Mouse (Mus musculus): ENCODE measurements around the gene Sgms1.

- no peak for TF ChIP-seq E2F4 (IDR thresholded peaks at IDR 0.05; ENCODE audit: insufficient read depth)
- TF ChIP-seq POLR2A (IDR thresholded peaks at IDR 0.05; ENCODE audit: insufficient read length, low read depth) = no peak
- TF ChIP-seq POLR2AphosphoS2 (IDR thresholded peaks at IDR 0.05; ENCODE audit: insufficient read length, low read depth) = no peak
- no peak for TF ChIP-seq MAX (IDR thresholded peaks at IDR 0.05; ENCODE audit: low read depth)
These were observed 179.4 kb downstream of the Sgms1 start for GRCm38 (mm10) chr19:32210099-32210449.

All from myocyte (in vitro differentiated cells).